Mouse (Mus musculus) urinary bladder, postnatal 14 days (tissue): Measurements from ENCODE around the gene Actr1a.

Experiments used
- DNase-seq: peaks from one replicate; pipeline ENCODE4 v3.0.0; 2021; ENCODE audit warnings: low spot score

Gene Actr1a

DNA sequence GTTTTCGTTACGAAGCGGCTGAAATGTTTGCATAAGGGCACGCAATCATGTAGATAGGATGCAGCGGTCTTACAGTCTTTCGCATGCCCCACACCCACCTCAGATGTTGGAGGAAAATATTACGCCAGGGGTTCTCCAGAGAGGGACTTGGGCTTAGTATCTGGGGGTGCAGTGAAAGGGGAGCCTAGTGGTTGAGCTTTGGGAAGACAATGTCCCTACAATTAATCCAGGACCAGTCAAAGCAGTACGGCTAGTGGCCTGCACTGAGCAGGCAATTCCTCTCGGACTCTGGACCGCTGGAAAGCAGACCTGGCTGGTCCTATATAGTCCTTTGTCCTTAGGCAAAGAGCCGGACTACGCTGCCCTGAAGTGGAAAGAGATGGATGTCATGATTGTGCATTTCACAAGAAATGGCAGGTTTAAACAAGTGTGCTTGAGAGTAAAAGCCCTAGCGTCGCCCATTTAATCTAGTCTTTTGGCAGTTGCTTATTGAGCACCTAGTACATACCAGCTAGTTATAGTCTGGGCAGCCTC, 68.0 kb downstream of the Actr1a start:
- DNase-seq = no peak
